In genomic region chr6:128081293-128081692, GRCm38 (mm10) we compare ENCODE assay signal across 16 mouse cellular contexts.
DNase-seq lines count a peak whose midpoint lies in the region; ATAC-seq lines count a peak whose summit lies in the region.
"Had no signal": no experiment of that assay in that cellular context is flagged by ENCODE, and none has a peak within 500 bp of the region (broad histone marks: within the 10 kb centered on the region; RNA-seq: fewer than 3 reads in every experiment).

No protein-coding gene starts in this region.

- 0 out of 2 replicates have a peak overlapping the region, but pooled peaks have one; percentile 47 for H3K9ac ChIP-seq in heart, embryonic 13.5 days
- no peak overlapping the region for H3K9ac ChIP-seq in neural tube, embryonic 15.5 days (replicated peaks)
- H3K9ac ChIP-seq: embryonic facial prominence, embryonic 15.5 days; hindbrain, embryonic 12.5 days; liver, embryonic 15.5 days; neural tube, embryonic 13.5 days had no signal

- no peaks in the 10 kb centered on the region for H3K9me3 ChIP-seq in heart, embryonic 13.5 days
- no peaks in the 10 kb centered on the region for H3K9me3 ChIP-seq in neural tube, embryonic 15.5 days (replicated peaks)
- H3K9me3 ChIP-seq: embryonic facial prominence, embryonic 15.5 days; forebrain, embryonic 10.5 days; hindbrain, embryonic 12.5 days; liver, embryonic 15.5 days; midbrain, embryonic 10.5 days; neural tube, embryonic 13.5 days had no signal

- peaks cover 57% of the 10 kb centered on the region for H3K4me1 ChIP-seq in heart, embryonic 13.5 days
- peaks cover 42% of the 10 kb centered on the region for H3K4me1 ChIP-seq in neural tube, embryonic 15.5 days
- H3K4me1 ChIP-seq: liver, embryonic 15.5 days had no signal

- DNase-seq in heart, postnatal 10 days: no peak
- DNase-seq in neural tube, embryonic 10.5 days (ENCODE audit: extremely low spot score, low spot score): no peak
- peak; percentile 86 to 92 for DNase-seq in cerebellum, postnatal 14 days
- DNase-seq in ovary, postnatal 14 days (ENCODE audit: low spot score): no peak
- DNase-seq: thymus, postnatal 36 days had no signal

- H3K4me2 ChIP-seq in heart, embryonic 13.5 days: no peak overlapping the region
- H3K4me2 ChIP-seq in neural tube, embryonic 15.5 days: no peak overlapping the region
- H3K4me2 ChIP-seq: embryonic facial prominence, embryonic 15.5 days; hindbrain, embryonic 12.5 days; liver, embryonic 15.5 days; neural tube, embryonic 13.5 days had no signal

- H3K4me3 ChIP-seq in heart, embryonic 13.5 days: no peak overlapping the region
- no peak overlapping the region for H3K4me3 ChIP-seq in neural tube, embryonic 15.5 days (replicated peaks)
- H3K4me3 ChIP-seq: embryonic facial prominence, embryonic 15.5 days; forebrain, embryonic 10.5 days; hindbrain, embryonic 12.5 days; liver, embryonic 15.5 days; midbrain, embryonic 10.5 days; neural tube, embryonic 13.5 days had no signal

- no peaks in the 10 kb centered on the region for H3K27me3 ChIP-seq in heart, embryonic 13.5 days (replicated peaks)
- H3K27me3 ChIP-seq in neural tube, embryonic 15.5 days (replicated peaks): no peaks in the 10 kb centered on the region
- H3K27me3 ChIP-seq: embryonic facial prominence, embryonic 15.5 days; hindbrain, embryonic 12.5 days; liver, embryonic 15.5 days; neural tube, embryonic 13.5 days had no signal

- intact Hi-C loops in heart, postnatal 10 days (cut with DNase I): no loop called here

- H3K27ac ChIP-seq in heart, embryonic 13.5 days (replicated peaks): peak overlapping the region; percentile 6; the same call in 1 of the 2 replicates
- no peak overlapping the region for H3K27ac ChIP-seq in neural tube, embryonic 15.5 days (replicated peaks)
- H3K27ac ChIP-seq: embryonic facial prominence, embryonic 15.5 days; forebrain, embryonic 10.5 days; hindbrain, embryonic 12.5 days; liver, embryonic 15.5 days; macrophage; midbrain, embryonic 10.5 days; neural tube, embryonic 13.5 days had no signal

- no peak for ATAC-seq in heart, embryonic 13.5 days (ENCODE audit: extremely low read depth, insufficient number of reproducible peaks, low FRiP score, low TSS enrichment)
- 0 out of 2 replicates have a peak, but pooled peaks have one; percentile 16 for ATAC-seq in neural tube, embryonic 15.5 days (ENCODE audit: low FRiP score)
- ATAC-seq in monocyte, adult 5-6 weeks (replicated peaks; ENCODE audit: insufficient number of reproducible peaks, low FRiP score, low TSS enrichment, poor library complexity, severe bottlenecking): no peak
- ATAC-seq: intestine, postnatal 0 days had no signal

- H3K36me3 ChIP-seq in heart, embryonic 13.5 days: peaks cover 33% of the 10 kb centered on the region
- H3K36me3 ChIP-seq in neural tube, embryonic 15.5 days: no peaks in the 10 kb centered on the region
- H3K36me3 ChIP-seq: forebrain, embryonic 10.5 days; hindbrain, embryonic 12.5 days; liver, embryonic 15.5 days; midbrain, embryonic 10.5 days; neural tube, embryonic 13.5 days had no signal

- WGBS in heart, embryonic 13.5 days: 85% methylated on average over 8 of the region's 8 CpGs
- 63% methylated on average over 8 of the region's 8 CpGs for WGBS in neural tube, embryonic 15.5 days

Comparison
In these comparisons a context has a peak if more than half of its experiments do, and no peak if none do; other contexts are left out.
1. DNase-seq: peak in cerebellum, postnatal 14 days (2 of 2); none in heart, postnatal 10 days (0 of 2), neural tube, embryonic 10.5 days (single experiment) and ovary, postnatal 14 days (single experiment).